Mouse (Mus musculus): Measurements from ENCODE around the gene Cldn9. TPM values are rescaled to one million over a fixed set of nuclear protein-coding genes. Genes with fewer than 3 reads are reported as not detected.

Gene Cldn9
- polyA plus RNA-seq, 1 experiment from 2014 or later: 2.4 TPM

DNA sequence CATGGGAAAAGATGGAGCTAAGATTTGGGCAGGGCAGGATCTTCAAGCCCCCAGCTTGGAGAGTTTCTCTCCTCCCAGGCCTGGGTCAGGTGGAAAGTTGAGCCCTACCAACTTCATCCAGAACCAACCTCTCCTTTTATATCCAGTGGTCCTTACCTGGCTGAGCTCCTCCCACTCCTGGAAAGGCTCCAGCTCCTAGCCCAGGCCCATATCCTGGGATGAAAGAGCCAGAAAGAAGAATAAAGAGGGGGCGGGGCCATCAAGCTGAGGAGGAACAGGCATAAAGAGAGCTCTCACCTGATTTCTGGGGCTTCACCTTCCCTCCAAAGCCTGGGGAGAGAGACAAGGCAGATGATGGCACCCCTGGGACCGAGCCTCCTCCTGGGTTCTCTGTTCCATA is 33.2 kb upstream of the Cldn9 start:
- 0 out of 2 replicates have a peak, but pooled peaks have one; percentile 21 for ATAC-seq (ENCODE audit: low read depth)
- Histone ChIP-seq H3K4me1 (replicated peaks; ENCODE audit: control insufficient read depth, insufficient read depth, low read length) (no peaks in the 10 kb centered on the region), H3K27me3 (ENCODE audit: control insufficient read depth, insufficient read depth, low read depth, low read length) (no peaks in the 10 kb centered on the region), H3K9ac (ENCODE audit: low read length) (no peak overlapping the region), H3K9me3 (ENCODE audit: control insufficient read depth, low read length) (no peaks in the 10 kb centered on the region), H3K27ac (ENCODE audit: low read length) (no peak overlapping the region), H3K36me3 (ENCODE audit: control insufficient read depth, insufficient read depth, low read length) (no peaks in the 10 kb centered on the region), H3K4me3 (ENCODE audit: low read length) (no peak overlapping the region), H3K4me2 (ENCODE audit: low read depth, low read length) (no peak overlapping the region)
- WGBS: 45% methylated on average over 2 of the region's 2 CpGs

- H3K9ac ChIP-seq (ENCODE audit: low read length): no peak overlapping the region
- ATAC-seq (ENCODE audit: low read depth): peak; percentile 64; the same call in 1 of the 2 replicates
- H3K27me3 ChIP-seq (ENCODE audit: control insufficient read depth, insufficient read depth, low read depth, low read length): no peaks in the 10 kb centered on the region; the same call in 1 of the 2 replicates
- no peaks in the 10 kb centered on the region for H3K9me3 ChIP-seq (ENCODE audit: control insufficient read depth, low read length)
- no peaks in the 10 kb centered on the region for H3K36me3 ChIP-seq (ENCODE audit: control insufficient read depth, insufficient read depth, low read length)
- no peaks in the 10 kb centered on the region for H3K4me1 ChIP-seq (replicated peaks; ENCODE audit: control insufficient read depth, insufficient read depth, low read length)
- WGBS: 1% methylated on average over 3 of the region's 3 CpGs
- no peak overlapping the region for H3K4me3 ChIP-seq (ENCODE audit: low read length)
- H3K27ac ChIP-seq (ENCODE audit: low read length): no peak overlapping the region
- no peak overlapping the region for H3K4me2 ChIP-seq (ENCODE audit: low read depth, low read length)
Measured at GRCm38 (mm10) chr17:23706212-23706611, 22.4 kb upstream of the Cldn9 start.

GRCm38 (mm10) chr17:23705525-23706104 is 21.8 kb upstream of the Cldn9 start:
- ATAC-seq (ENCODE audit: low read depth): peak; percentile 52; the same call in 1 of the 2 replicates
- 73% methylated on average over 7 of the region's 7 CpGs for WGBS
- no peak overlapping the region for H3K9ac ChIP-seq (ENCODE audit: low read length)
- H3K27ac ChIP-seq (ENCODE audit: low read length): no peak overlapping the region
- H3K4me1 ChIP-seq (replicated peaks; ENCODE audit: control insufficient read depth, insufficient read depth, low read length): no peaks in the 10 kb centered on the region
- H3K4me3 ChIP-seq (ENCODE audit: low read length): no peak overlapping the region
- H3K9me3 ChIP-seq (ENCODE audit: control insufficient read depth, low read length): no peaks in the 10 kb centered on the region
- H3K4me2 ChIP-seq (ENCODE audit: low read depth, low read length): no peak overlapping the region
- peaks cover 4% of the 10 kb centered on the region for H3K27me3 ChIP-seq (ENCODE audit: control insufficient read depth, insufficient read depth, low read depth, low read length)
- no peaks in the 10 kb centered on the region for H3K36me3 ChIP-seq (ENCODE audit: control insufficient read depth, insufficient read depth, low read length)

- Histone ChIP-seq H3K9ac (ENCODE audit: low read length) (no peak overlapping the region), H3K4me1 (replicated peaks; ENCODE audit: control insufficient read depth, insufficient read depth, low read length) (0 out of 2 replicates have a peak, but pooled peaks cover 2% of the 10 kb centered on the region), H3K27ac (ENCODE audit: low read length) (no peak overlapping the region), H3K9me3 (ENCODE audit: control insufficient read depth, low read length) (no peaks in the 10 kb centered on the region), H3K4me2 (ENCODE audit: low read depth, low read length) (no peak overlapping the region), H3K36me3 (ENCODE audit: control insufficient read depth, insufficient read depth, low read length) (no peaks in the 10 kb centered on the region), H3K27me3 (ENCODE audit: control insufficient read depth, insufficient read depth, low read depth, low read length) (peaks cover 5% of the 10 kb centered on the region), H3K4me3 (ENCODE audit: low read length) (no peak overlapping the region)
- no peak for ATAC-seq (ENCODE audit: low read depth)
- WGBS: 44% methylated on average over 7 of the region's 7 CpGs
Measured at GRCm38 (mm10) chr17:23704741-23705140, 20.9 kb upstream of the Cldn9 start.

GRCm38 (mm10) chr17:23703301-23703700 is 19.5 kb upstream of the Cldn9 start:
- peaks cover 16% of the 10 kb centered on the region for H3K27me3 ChIP-seq (ENCODE audit: control insufficient read depth, insufficient read depth, low read depth, low read length)
- whole genome bisulfite sequencing: 78% methylated on average over 9 of the region's 9 CpGs
- H3K4me1 ChIP-seq (replicated peaks; ENCODE audit: control insufficient read depth, insufficient read depth, low read length): peaks cover 6% of the 10 kb centered on the region
- H3K4me3 ChIP-seq (ENCODE audit: low read length): no peak overlapping the region
- H3K27ac ChIP-seq (ENCODE audit: low read length): no peak overlapping the region
- no peaks in the 10 kb centered on the region for H3K36me3 ChIP-seq (ENCODE audit: control insufficient read depth, insufficient read depth, low read length)
- no peak overlapping the region for H3K9ac ChIP-seq (ENCODE audit: low read length)
- no peaks in the 10 kb centered on the region for H3K9me3 ChIP-seq (ENCODE audit: control insufficient read depth, low read length)
- H3K4me2 ChIP-seq (ENCODE audit: low read depth, low read length): no peak overlapping the region
- ATAC-seq (ENCODE audit: low read depth): no peak

- H3K9me3 ChIP-seq (ENCODE audit: control insufficient read depth, low read length): no peaks in the 10 kb centered on the region
- H3K27ac ChIP-seq (ENCODE audit: low read length): no peak overlapping the region
- ATAC-seq (ENCODE audit: low read depth): peak; percentile 94
- peak overlapping the region; percentile 61 for H3K9ac ChIP-seq (ENCODE audit: low read length)
- H3K4me2 ChIP-seq (ENCODE audit: low read depth, low read length): peak overlapping the region; percentile 99
- no peaks in the 10 kb centered on the region for H3K36me3 ChIP-seq (ENCODE audit: control insufficient read depth, insufficient read depth, low read length)
- peak overlapping the region; percentile 71 for H3K4me3 ChIP-seq (ENCODE audit: low read length)
- H3K4me1 ChIP-seq (replicated peaks; ENCODE audit: control insufficient read depth, insufficient read depth, low read length): peaks cover 8% of the 10 kb centered on the region
- H3K27me3 ChIP-seq (ENCODE audit: control insufficient read depth, insufficient read depth, low read depth, low read length): peaks cover 16% of the 10 kb centered on the region
- WGBS: under 1% methylated on average over 17 of the region's 28 CpGs
Measured at GRCm38 (mm10) chr17:23700079-23700478, 16.3 kb upstream of the Cldn9 start.

DNA sequence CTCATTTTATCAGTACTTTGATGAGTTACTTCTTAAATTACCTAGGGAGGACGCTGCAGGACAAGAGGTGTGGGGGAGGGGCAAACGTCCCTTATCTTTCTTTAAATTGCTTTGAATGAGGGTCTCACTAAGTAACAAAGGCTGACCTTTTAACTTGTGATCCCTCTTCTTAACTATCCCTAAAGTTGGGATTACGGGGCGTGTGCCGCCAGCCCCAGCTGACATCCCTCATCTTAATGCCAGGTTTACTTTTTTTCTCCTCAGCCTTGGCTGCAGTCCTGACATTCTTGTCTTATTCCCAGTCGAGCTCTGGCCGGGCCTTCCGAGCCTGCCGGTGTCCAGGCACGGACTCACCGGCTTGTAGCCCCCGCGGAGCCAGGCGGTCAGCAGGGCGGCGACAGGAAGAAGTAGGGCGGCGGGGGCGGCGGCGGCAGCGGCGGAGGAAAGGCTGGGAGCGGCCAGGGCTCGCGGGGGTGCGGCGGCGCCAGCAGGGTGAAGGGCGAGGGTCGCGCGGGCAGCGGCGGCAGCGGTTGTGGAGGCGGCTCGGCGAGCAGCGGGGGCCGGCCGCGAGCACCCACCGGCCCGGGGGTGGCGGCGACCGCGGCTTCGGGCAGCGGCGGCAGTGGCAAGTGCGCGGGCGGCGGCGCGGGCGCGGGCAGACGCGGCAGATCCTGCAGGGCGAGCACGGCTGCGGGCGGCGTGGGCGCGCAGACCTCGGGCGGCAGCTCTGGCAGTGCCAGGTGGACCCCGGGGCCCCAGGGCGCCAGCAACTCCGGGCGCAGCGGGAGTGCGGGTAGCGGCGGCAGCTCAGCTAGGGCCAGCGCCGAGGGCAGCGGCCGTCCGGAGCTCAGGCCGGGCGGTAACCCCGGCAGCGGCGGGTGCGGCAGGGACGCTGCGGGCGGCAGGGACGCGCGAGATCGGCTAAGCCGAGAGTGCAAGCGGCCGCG is 15.6 kb upstream of the Cldn9 start:
- WGBS: 2% methylated on average over 51 of the region's 101 CpGs

DNA sequence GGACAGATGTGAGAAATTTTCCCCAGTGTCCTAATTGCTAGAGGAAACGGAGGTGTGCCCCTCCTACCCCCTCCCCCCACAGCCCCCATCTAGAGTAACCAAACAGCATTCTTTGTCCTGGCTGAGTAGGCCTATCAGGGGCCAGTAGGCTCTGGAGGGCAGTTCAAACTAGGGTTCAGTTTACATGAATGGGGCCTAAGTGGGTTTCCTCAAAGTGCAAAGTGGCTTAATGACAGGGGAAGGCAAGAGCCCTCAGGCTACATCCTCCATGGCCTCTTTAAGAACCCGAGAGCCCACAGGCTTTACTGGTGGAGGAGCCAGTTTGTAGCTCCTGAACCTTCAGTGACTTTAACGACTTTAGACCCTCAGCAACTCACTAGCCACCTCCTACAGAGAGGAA is 12.0 kb upstream of the Cldn9 start:
- Histone ChIP-seq H3K36me3 (ENCODE audit: control insufficient read depth, insufficient read depth, low read length) (no peaks in the 10 kb centered on the region), H3K4me1 (replicated peaks; ENCODE audit: control insufficient read depth, insufficient read depth, low read length) (peaks cover 14% of the 10 kb centered on the region), H3K27ac (ENCODE audit: low read length) (peak overlapping the region; percentile 71), H3K4me3 (ENCODE audit: low read length) (no peak overlapping the region), H3K9ac (ENCODE audit: low read length) (no peak overlapping the region), H3K4me2 (ENCODE audit: low read depth, low read length) (no peak overlapping the region), H3K9me3 (ENCODE audit: control insufficient read depth, low read length) (no peaks in the 10 kb centered on the region), H3K27me3 (ENCODE audit: control insufficient read depth, insufficient read depth, low read depth, low read length) (peaks cover 12% of the 10 kb centered on the region)
- WGBS: 21% methylated on average over 3 of the region's 3 CpGs
- ATAC-seq (ENCODE audit: low read depth): peak; percentile 78

More for the DNA sequence above, 15.6 kb upstream of the Cldn9 start:
- Histone ChIP-seq H3K27me3 (ENCODE audit: control insufficient read depth, insufficient read depth, low read depth, low read length) (peaks cover 16% of the 10 kb centered on the region), H3K27ac (ENCODE audit: low read length) (no peak overlapping the region), H3K4me3 (ENCODE audit: low read length) (peak overlapping the region; percentile 71), H3K4me1 (replicated peaks; ENCODE audit: control insufficient read depth, insufficient read depth, low read length) (peaks cover 14% of the 10 kb centered on the region), H3K4me2 (ENCODE audit: low read depth, low read length) (peak overlapping the region; percentile 99), H3K9me3 (ENCODE audit: control insufficient read depth, low read length) (no peaks in the 10 kb centered on the region), H3K9ac (ENCODE audit: low read length) (peak overlapping the region; percentile 61), H3K36me3 (ENCODE audit: control insufficient read depth, insufficient read depth, low read length) (no peaks in the 10 kb centered on the region)
- ATAC-seq (ENCODE audit: low read depth): peak; percentile 40

DNA sequence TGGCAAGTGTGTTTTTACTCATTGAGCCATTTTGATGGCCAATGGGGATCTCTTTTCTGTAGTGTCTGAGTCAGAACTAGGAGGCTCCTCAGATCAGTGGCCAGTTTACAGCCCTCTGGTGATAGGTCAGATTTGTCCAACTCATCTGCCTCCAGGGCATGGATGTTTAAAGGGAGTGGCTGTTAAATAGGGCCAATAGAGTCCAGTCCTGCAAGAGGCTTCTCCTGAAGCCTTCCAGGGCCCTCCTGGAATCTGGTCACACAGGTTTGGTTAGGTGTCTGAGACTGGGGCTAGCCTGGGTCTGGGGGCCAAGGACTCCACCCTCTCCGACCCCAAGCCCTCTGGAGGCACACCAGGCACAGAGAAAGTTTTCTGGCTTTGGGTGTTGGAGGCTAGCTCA is 10.7 kb upstream of the Cldn9 start:
- Histone ChIP-seq H3K9ac (ENCODE audit: low read length) (no peak overlapping the region), H3K27ac (ENCODE audit: low read length) (peak overlapping the region; percentile 68), H3K36me3 (ENCODE audit: control insufficient read depth, insufficient read depth, low read length) (no peaks in the 10 kb centered on the region), H3K27me3 (ENCODE audit: control insufficient read depth, insufficient read depth, low read depth, low read length) (peaks cover 8% of the 10 kb centered on the region), H3K4me1 (replicated peaks; ENCODE audit: control insufficient read depth, insufficient read depth, low read length) (peaks cover 12% of the 10 kb centered on the region), H3K4me3 (ENCODE audit: low read length) (no peak overlapping the region), H3K4me2 (ENCODE audit: low read depth, low read length) (no peak overlapping the region), H3K9me3 (ENCODE audit: control insufficient read depth, low read length) (no peaks in the 10 kb centered on the region)
- WGBS: 44% methylated on average over 1 of the region's 1 CpGs
- ATAC-seq (ENCODE audit: low read depth): peak; percentile 38; the same call in 1 of the 2 replicates
